Mouse (Mus musculus): ENCODE results near the gene Snrpd2.

Gene Snrpd2

GRCm38 (mm10) chr7:19149626-19150025, at the start of gene Snrpd2:
TSS of gene Snrpd2 (plus strand) at chr7:19149722.
- DNase-seq, result peak; percentile 93

- no peak for DNase-seq
These were observed 49.2 kb upstream of the Snrpd2 start for GRCm38 (mm10) chr7:19100290-19100689.

GRCm38 (mm10) chr7:19103741-19104140, 45.8 kb upstream of the Snrpd2 start:
- no peak for DNase-seq

GRCm38 (mm10) chr7:19104486-19104885, 45.0 kb upstream of the Snrpd2 start:
- no peak for DNase-seq

- DNase-seq, result no peak
These were observed 42.1 kb upstream of the Snrpd2 start for GRCm38 (mm10) chr7:19107436-19107835.

- no peak for DNase-seq
These were observed 40.0 kb upstream of the Snrpd2 start for GRCm38 (mm10) chr7:19109565-19109964.

- DNase-seq, result peak; percentile 60
These were observed 31.3 kb upstream of the Snrpd2 start, which contains the start of gene Gm4969 for GRCm38 (mm10) chr7:19118028-19118771. TSS of gene Gm4969 (minus strand) at chr7:19118368.

- no peak for DNase-seq
These were observed 30.4 kb upstream of the Snrpd2 start for GRCm38 (mm10) chr7:19119083-19119482.

- peak; percentile 94 for DNase-seq
These were observed 29.7 kb upstream of the Snrpd2 start, which contains the start of gene Fbxo46 for GRCm38 (mm10) chr7:19119631-19120429. TSS of gene Fbxo46 (plus strand) at chr7:19119859.

- DNase-seq, result no peak
These were observed 27.8 kb upstream of the Snrpd2 start for GRCm38 (mm10) chr7:19121686-19122085.

- DNase-seq, result no peak
These were observed 24.8 kb upstream of the Snrpd2 start for GRCm38 (mm10) chr7:19124713-19125112.

- no peak for DNase-seq
These were observed 21.8 kb upstream of the Snrpd2 start for GRCm38 (mm10) chr7:19127744-19128143.

- no peak for DNase-seq
These were observed 20.1 kb upstream of the Snrpd2 start for GRCm38 (mm10) chr7:19129396-19129795.

- DNase-seq, result no peak
These were observed 18.9 kb upstream of the Snrpd2 start for GRCm38 (mm10) chr7:19130657-19131056.

- peak; percentile 97 for DNase-seq
These were observed 18.1 kb upstream of the Snrpd2 start for GRCm38 (mm10) chr7:19131324-19131848.

- DNase-seq, result no peak
These were observed 13.4 kb upstream of the Snrpd2 start for GRCm38 (mm10) chr7:19136168-19136567.

GRCm38 (mm10) chr7:19136673-19137334, 12.7 kb upstream of the Snrpd2 start:
- no peak for DNase-seq

- DNase-seq, result no peak
These were observed 12.1 kb upstream of the Snrpd2 start for GRCm38 (mm10) chr7:19137380-19137779.

GRCm38 (mm10) chr7:19146793-19147192, 2.7 kb upstream of the Snrpd2 start:
- no peak for DNase-seq

- no peak for DNase-seq
These were observed 2.0 kb upstream of the Snrpd2 start for GRCm38 (mm10) chr7:19147497-19148045.

- no peak for DNase-seq
These were observed 1.2 kb upstream of the Snrpd2 start for GRCm38 (mm10) chr7:19148180-19148874.

GRCm38 (mm10) chr7:19148875-19149541, 514 bp upstream of the Snrpd2 start, which contains the start of gene Qpctl:
TSS of gene Qpctl (minus strand) at chr7:19149291.
- DNase-seq, result peak; percentile 98

Measured in right cerebral cortex, postnatal 25 days (tissue).